Mouse (Mus musculus): ENCODE results near the gene Hivep3. TPM values are rescaled to one million over a fixed set of nuclear protein-coding genes. Genes with fewer than 3 reads are reported as not detected.

Gene Hivep3
- total and polyA plus RNA-seq, 3 experiments = not detected

- no peak overlapping the region for H3K27ac ChIP-seq (ENCODE audit: control insufficient read depth, low read depth, low read length)
- TF ChIP-seq SIN3A (IDR thresholded peaks at IDR 0.05; ENCODE audit: low read length) (no peak), RAD21 (IDR thresholded peaks at IDR 0.05; ENCODE audit: low read depth, low read length) (no peak), USF1 (IDR thresholded peaks at IDR 0.05; ENCODE audit: low read depth, low read length) (no peak), TCF12 (IDR thresholded peaks at IDR 0.05; ENCODE audit: low read depth, low read length) (no peak), BHLHE40 (IDR thresholded peaks at IDR 0.05; ENCODE audit: borderline replicate concordance, low read depth, low read length) (no peak), E2F4 (IDR thresholded peaks at IDR 0.05; ENCODE audit: borderline replicate concordance, low read depth, low read length) (no peak), KAT2A (conservative IDR thresholded peaks at IDR 0.05; ENCODE audit: low read depth, low read length) (no peak), GATA1 (IDR thresholded peaks at IDR 0.05; ENCODE audit: low read depth, low read length) (no peak), EP300 (IDR thresholded peaks at IDR 0.05; ENCODE audit: low read depth in 1 of 2, low read length in 2 of 2) (no peak), MXI1 (IDR thresholded peaks at IDR 0.05; ENCODE audit: low read depth, low read length) (no peak), POLR2AphosphoS5 (IDR thresholded peaks at IDR 0.05; ENCODE audit: borderline replicate concordance, low read depth, low read length) (no peak)
- H3K4me3 ChIP-seq (ENCODE audit: control insufficient read depth in 1 of 2, insufficient read depth in 1 of 2, low read depth in 2 of 2, low read length in 2 of 2) = no peak overlapping the region
- H3K9me3 ChIP-seq (replicated peaks; ENCODE audit: insufficient read depth, low read length) = no peaks in the 10 kb centered on the region
- H3K79me2 ChIP-seq (ENCODE audit: control insufficient read depth, insufficient read depth, low read length, poor library complexity) = no peaks in the 10 kb centered on the region
- H3K27me3 ChIP-seq (ENCODE audit: control insufficient read depth in 1 of 2, insufficient read depth in 2 of 2, low read length in 2 of 2) = no peaks in the 10 kb centered on the region
- no peaks in the 10 kb centered on the region for H3K4me1 ChIP-seq (ENCODE audit: control insufficient read depth in 1 of 2, insufficient read depth in 2 of 2, low read length in 2 of 2)
- H3K9ac ChIP-seq (ENCODE audit: control insufficient read depth, low read depth, low read length, poor library complexity, severe bottlenecking) = no peak overlapping the region
- no peaks in the 10 kb centered on the region for H3K36me3 ChIP-seq (ENCODE audit: control insufficient read depth in 1 of 2, insufficient read depth in 2 of 2, low read length in 2 of 2)
- DNase-seq (ENCODE audit: low read depth, low spot score) = no peak
Measured at GRCm38 (mm10) chr4:119896572-119896971, 163.0 kb downstream of the Hivep3 start.

GRCm38 (mm10) chr4:119897054-119897855, 163.7 kb downstream of the Hivep3 start:
- Histone ChIP-seq H3K9me3 (replicated peaks; ENCODE audit: insufficient read depth, low read length) (no peaks in the 10 kb centered on the region), H3K27ac (ENCODE audit: control insufficient read depth, low read depth, low read length) (no peak overlapping the region), H3K36me3 (ENCODE audit: control insufficient read depth in 1 of 2, insufficient read depth in 2 of 2, low read length in 2 of 2) (no peaks in the 10 kb centered on the region), H3K27me3 (ENCODE audit: control insufficient read depth in 1 of 2, insufficient read depth in 2 of 2, low read length in 2 of 2) (no peaks in the 10 kb centered on the region), H3K4me3 (ENCODE audit: control insufficient read depth in 1 of 2, insufficient read depth in 1 of 2, low read depth in 2 of 2, low read length in 2 of 2) (no peak overlapping the region), H3K79me2 (ENCODE audit: control insufficient read depth, insufficient read depth, low read length, poor library complexity) (no peaks in the 10 kb centered on the region), H3K9ac (ENCODE audit: control insufficient read depth, low read depth, low read length, poor library complexity, severe bottlenecking) (no peak overlapping the region), H3K4me1 (ENCODE audit: control insufficient read depth in 1 of 2, insufficient read depth in 2 of 2, low read length in 2 of 2) (no peaks in the 10 kb centered on the region)
- TF ChIP-seq GABPA (IDR thresholded peaks at IDR 0.05; ENCODE audit: low read depth, low read length) (no peak), EP300 (IDR thresholded peaks at IDR 0.05; ENCODE audit: low read depth in 1 of 2, low read length in 2 of 2) (no peak), HCFC1 (IDR thresholded peaks at IDR 0.05; ENCODE audit: low read depth, low read length) (no peak), MXI1 (IDR thresholded peaks at IDR 0.05; ENCODE audit: low read depth, low read length) (no peak), UBTF (IDR thresholded peaks at IDR 0.05; ENCODE audit: borderline replicate concordance, insufficient read depth, low read depth, low read length) (no peak)
- no peak for DNase-seq (ENCODE audit: low read depth, low spot score)

Data from MEL (cell line).